Mouse (Mus musculus) hindbrain, embryonic 10.5 days (tissue): Measurements from ENCODE around the gene Stk39. TPM values are rescaled to one million over a fixed set of nuclear protein-coding genes. Genes with fewer than 3 reads are reported as not detected.
A peak's percentile ranks its signal among the peaks of the same experiment; 100 is the strongest.

ENCODE experiments used
- DNase-seq: peaks from one replicate; pipeline ENCODE4 v3.0.0-alpha.2; 2017; ENCODE audit warnings: low spot score
- H3K27ac ChIP-seq: fragments of 300-500 bp; sonication (generic); 2 replicates; pipeline ENCODE4 v1.5.1; 2016; ENCODE audit warnings: mild to moderate bottlenecking, moderate library complexity
- H3K27me3 ChIP-seq: fragments of 300-500 bp; sonication (generic); 2 replicates; pipeline ENCODE4 v1.6.1; 2016; ENCODE audit warnings: mild to moderate bottlenecking; ENCODE audit not compliant: poor library complexity, insufficient read depth, severe bottlenecking
- H3K36me3 ChIP-seq: fragments of 300-500 bp; sonication (generic); 2 replicates; pipeline ENCODE4 v1.6.1; 2016; ENCODE audit warnings: mild to moderate bottlenecking, moderate library complexity
- H3K4me1 ChIP-seq: fragments of 300-500 bp; sonication (generic); replicated peaks from 2 replicates; pipeline ENCODE4 v1.6.1; 2016; ENCODE audit warnings: mild to moderate bottlenecking
- H3K4me3 ChIP-seq: fragments of 300-500 bp; sonication (generic); 2 replicates; pipeline ENCODE4 v1.5.1; 2016; ENCODE audit warnings: mild to moderate bottlenecking, moderate library complexity
- H3K9me3 ChIP-seq: fragments of 300-500 bp; sonication (generic); 2 replicates; pipeline ENCODE4 v1.6.1; 2016; ENCODE audit warnings: mild to moderate bottlenecking, moderate library complexity
- WGBS: fragments of 180-500 bp; shearing (Covaris S2); methylation state at CpG from one replicate; pipeline ENCODE4 v1.1.7; 2016; 5-methylcytosine and 5-hydroxymethylcytosine counted together
- polyA plus RNA-seq: library from polyadenylated mRNA; unstranded; fragments of >200 nt; fragmentation: Nextera tagmentation; extraction: Ambion mirVana; gene quantifications from 2 replicates; pipeline ENCODE4 v1.2.1, GENCODE M21; 2016

Gene Stk39
- polyA plus RNA-seq, 1 experiment from 2014 or later: 37.3 TPM

DNA sequence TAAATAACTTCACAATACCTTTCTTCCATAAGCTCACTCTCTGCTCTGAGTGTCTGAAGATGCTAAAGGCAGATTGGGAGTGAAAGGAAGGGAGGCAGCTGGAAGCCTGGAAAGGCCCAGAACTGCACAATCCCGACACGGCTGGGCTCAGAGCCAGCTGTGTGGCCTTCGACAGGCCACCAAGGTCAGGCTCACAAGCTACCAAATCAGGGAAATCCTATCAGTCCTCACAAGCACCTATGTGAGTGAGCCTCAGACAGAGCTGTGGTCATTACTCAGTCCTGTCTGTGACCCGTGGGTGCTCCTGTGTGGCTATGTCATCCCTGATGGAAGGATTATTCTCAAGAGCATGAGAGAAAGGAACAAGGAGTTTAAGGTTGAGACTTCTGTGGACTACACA lies 19.7 kb downstream of the Stk39 start:
- 95% methylated on average over 4 of the region's 4 CpGs for WGBS
- Histone ChIP-seq H3K9me3 (no peaks in the 10 kb centered on the region), H3K27ac (no peak overlapping the region), H3K4me3 (no peak overlapping the region), H3K27me3 (no peaks in the 10 kb centered on the region), H3K36me3 (peaks cover 12% of the 10 kb centered on the region), H3K4me1 (peaks cover 5% of the 10 kb centered on the region; the same call in 1 of the 2 replicates)
- DNase-seq: no peak

GRCm38 (mm10) chr2:68448035-68448434 lies 24.0 kb downstream of the Stk39 start:
- WGBS: 95% methylated on average over 10 of the region's 10 CpGs

GRCm38 (mm10) chr2:68443141-68443540 lies 28.9 kb downstream of the Stk39 start:
- H3K4me1 ChIP-seq: peaks cover 27% of the 10 kb centered on the region
- no peak overlapping the region; the same call in 1 of the 2 replicates for H3K27ac ChIP-seq
- no peak overlapping the region for H3K4me3 ChIP-seq
- peaks cover 26% of the 10 kb centered on the region for H3K36me3 ChIP-seq
- DNase-seq: no peak
- H3K27me3 ChIP-seq: no peaks in the 10 kb centered on the region
- WGBS: 81% methylated on average over 6 of the region's 6 CpGs
- no peaks in the 10 kb centered on the region for H3K9me3 ChIP-seq

More at GRCm38 (mm10) chr2:68448035-68448434, 24.0 kb downstream of the Stk39 start:
- Histone ChIP-seq H3K9me3 (no peaks in the 10 kb centered on the region), H3K4me3 (no peak overlapping the region), H3K27ac (no peak overlapping the region), H3K27me3 (no peaks in the 10 kb centered on the region), H3K4me1 (peaks cover 19% of the 10 kb centered on the region), H3K36me3 (peaks cover 28% of the 10 kb centered on the region)
- no peak for DNase-seq

DNA sequence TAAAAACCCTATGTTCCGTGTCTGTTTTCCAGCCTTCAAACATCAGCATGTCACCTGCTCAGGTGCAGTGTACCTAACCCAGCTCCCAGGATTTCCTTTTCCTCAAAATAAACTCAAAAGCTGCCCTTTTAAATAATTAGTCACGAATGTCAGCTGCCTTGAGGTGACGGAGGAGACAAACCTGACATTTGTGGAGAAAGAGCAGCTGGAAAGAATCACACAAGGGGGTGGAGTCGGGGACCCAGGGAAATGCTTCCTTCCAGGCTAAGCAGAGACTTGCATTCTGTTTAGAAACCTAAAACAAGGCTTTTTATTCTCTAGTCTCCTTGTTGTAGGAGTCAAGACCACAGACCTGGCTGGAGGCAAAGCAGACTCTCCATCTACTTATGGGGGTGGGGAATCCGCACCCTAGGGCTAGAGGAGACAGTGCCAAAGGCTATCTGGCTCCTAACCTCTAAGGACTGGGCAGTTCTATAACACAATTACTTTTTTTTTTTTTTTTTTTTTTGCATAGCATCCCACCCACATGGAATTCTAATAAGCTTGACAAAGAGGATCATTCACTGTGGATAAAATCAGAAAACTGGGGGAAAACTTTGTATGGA lies 29.9 kb downstream of the Stk39 start:
- no peak overlapping the region for H3K27ac ChIP-seq
- no peak for DNase-seq
- H3K9me3 ChIP-seq: no peaks in the 10 kb centered on the region
- 59% methylated on average over 5 of the region's 5 CpGs for WGBS
- no peaks in the 10 kb centered on the region for H3K27me3 ChIP-seq
- peaks cover 27% of the 10 kb centered on the region for H3K4me1 ChIP-seq
- peaks cover 19% of the 10 kb centered on the region for H3K36me3 ChIP-seq
- H3K4me3 ChIP-seq: no peak overlapping the region

DNA sequence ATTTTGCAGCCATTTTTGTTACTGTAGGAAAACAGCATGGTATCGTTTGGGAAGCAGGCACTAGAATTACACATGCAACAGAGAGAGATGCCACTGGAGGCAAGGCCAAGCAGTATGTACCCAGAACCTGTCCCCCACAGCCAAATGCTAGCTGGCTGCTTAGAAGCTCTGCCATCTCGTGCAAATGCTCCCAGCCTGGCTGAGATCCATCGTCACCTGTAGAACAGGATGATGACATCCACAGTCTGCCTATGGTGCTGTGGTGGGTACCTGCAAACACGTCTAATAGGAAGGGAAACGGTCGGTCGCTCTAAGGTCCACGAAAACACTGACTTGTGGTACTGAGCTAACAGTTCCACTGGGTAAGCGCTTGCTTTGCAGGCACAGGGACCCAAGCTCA lies 32.5 kb downstream of the Stk39 start:
- no peaks in the 10 kb centered on the region for H3K27me3 ChIP-seq
- peaks cover 41% of the 10 kb centered on the region for H3K4me1 ChIP-seq
- H3K36me3 ChIP-seq: peaks cover 4% of the 10 kb centered on the region
- H3K4me3 ChIP-seq: no peak overlapping the region
- DNase-seq: no peak
- H3K9me3 ChIP-seq: no peaks in the 10 kb centered on the region
- no peak overlapping the region for H3K27ac ChIP-seq
- 92% methylated on average over 9 of the region's 9 CpGs for WGBS

DNA sequence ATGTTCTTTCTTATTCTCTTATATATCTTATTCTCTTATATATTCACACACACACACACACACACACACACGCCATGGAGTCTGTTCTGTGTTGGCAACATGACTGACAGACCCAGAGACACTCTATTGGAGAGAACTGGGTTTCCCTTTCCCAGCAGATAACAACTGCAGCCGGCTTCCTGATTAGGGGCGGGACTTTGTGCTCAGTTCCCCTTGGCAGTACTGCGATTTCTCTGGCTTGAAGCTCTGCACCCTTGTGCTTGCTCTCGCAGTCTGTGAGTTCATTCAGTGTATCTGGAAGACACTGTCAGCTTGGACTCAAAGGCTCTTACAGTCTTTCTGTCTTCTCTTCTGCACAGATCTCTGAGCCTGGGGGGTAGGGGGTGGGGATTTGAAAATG lies 34.1 kb downstream of the Stk39 start:
- no peak overlapping the region for H3K4me3 ChIP-seq
- no peak for DNase-seq
- H3K36me3 ChIP-seq: peaks cover 4% of the 10 kb centered on the region
- no peaks in the 10 kb centered on the region for H3K9me3 ChIP-seq
- WGBS: 78% methylated on average over 5 of the region's 5 CpGs
- H3K27ac ChIP-seq: no peak overlapping the region
- no peaks in the 10 kb centered on the region for H3K27me3 ChIP-seq
- peaks cover 44% of the 10 kb centered on the region for H3K4me1 ChIP-seq

DNA sequence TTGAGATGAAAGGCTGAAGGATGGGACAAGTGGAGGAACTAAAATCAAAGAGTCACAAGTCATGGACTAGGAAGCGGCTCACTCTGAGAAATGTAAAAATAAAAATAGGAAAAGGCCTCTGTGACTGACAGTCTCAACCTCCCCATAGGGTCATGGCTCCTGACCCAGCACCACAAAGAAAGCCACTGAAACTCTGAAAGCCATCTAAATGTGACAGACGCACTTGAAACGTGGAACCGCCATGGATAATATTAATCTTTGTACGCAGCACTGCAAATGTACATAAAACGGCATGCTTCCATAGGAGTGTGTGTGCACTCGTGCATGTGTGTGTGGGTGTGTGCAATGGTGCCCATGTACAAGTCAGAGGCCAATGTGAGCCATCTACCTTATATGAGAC lies 34.9 kb downstream of the Stk39 start:
- H3K4me3 ChIP-seq: no peak overlapping the region
- DNase-seq: no peak
- no peaks in the 10 kb centered on the region for H3K27me3 ChIP-seq
- no peaks in the 10 kb centered on the region for H3K9me3 ChIP-seq
- no peak overlapping the region for H3K27ac ChIP-seq
- peaks cover 38% of the 10 kb centered on the region for H3K4me1 ChIP-seq
- peaks cover 4% of the 10 kb centered on the region for H3K36me3 ChIP-seq
- WGBS: 82% methylated on average over 7 of the region's 7 CpGs

DNA sequence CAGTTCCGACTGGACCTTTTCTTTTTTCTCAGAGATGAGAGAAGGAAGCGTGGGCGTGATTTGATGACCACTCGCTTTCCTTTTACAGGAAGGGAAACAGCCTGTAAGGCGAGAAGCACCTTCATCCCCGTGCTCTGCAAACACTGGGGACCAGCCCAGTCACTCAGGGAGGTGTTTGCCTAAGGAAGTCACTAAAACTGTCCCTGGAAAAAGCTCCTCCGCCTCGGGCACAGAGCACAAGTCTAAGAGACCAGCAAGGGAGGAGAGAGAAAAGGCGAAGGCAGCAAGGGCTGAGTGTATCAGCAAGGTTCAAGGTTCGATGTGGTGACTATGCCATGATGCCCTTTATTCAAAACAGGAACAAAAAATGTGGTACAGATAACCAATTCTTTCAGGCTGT lies 35.8 kb downstream of the Stk39 start:
- H3K9me3 ChIP-seq: no peaks in the 10 kb centered on the region
- H3K36me3 ChIP-seq: peaks cover 4% of the 10 kb centered on the region
- no peak overlapping the region for H3K4me3 ChIP-seq
- DNase-seq: no peak
- 53% methylated on average over 10 of the region's 10 CpGs for WGBS
- H3K27ac ChIP-seq: peak overlapping the region; percentile 35; the same call in 1 of the 2 replicates
- H3K4me1 ChIP-seq: peaks cover 34% of the 10 kb centered on the region
- H3K27me3 ChIP-seq: no peaks in the 10 kb centered on the region

DNA sequence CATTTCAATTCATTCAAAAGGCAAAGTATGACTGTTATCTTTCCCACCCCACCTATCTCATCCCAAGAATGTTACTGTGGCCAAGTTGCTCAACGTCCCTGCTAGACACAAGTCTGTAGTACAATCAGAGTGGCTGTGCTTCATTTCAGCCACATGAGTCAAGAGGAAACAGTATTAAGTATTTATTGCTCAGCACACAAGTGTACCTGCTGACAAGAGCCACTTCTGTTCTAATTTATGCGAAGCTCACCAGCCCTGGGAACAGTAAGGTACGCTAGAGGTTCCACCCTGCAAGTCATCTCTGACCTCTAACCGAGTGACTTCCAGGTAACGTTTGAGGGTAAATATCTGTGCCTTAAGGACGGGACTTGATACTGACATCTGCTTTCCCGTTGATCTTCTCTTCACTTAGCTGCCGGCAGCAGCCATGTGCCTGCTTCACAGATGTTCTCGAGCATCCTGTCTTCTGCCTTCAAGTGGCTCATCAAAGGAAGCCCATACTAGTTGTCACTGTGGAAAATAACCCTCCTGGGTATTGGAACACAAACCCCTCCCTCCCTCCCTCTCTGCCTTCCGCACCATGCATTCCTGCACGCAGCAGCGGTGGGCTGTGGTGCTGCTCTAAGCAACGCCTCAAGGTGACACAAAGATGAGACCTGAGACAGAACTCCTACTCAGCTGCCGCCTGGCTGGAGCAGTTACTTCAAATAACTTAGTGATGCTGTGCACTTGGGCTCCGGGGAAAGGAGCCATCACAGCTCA lies 36.4 kb downstream of the Stk39 start:
- no peak for DNase-seq
- Histone ChIP-seq H3K27ac (0 out of 2 replicates have a peak overlapping the region, but pooled peaks have one; percentile 35), H3K27me3 (no peaks in the 10 kb centered on the region), H3K9me3 (no peaks in the 10 kb centered on the region), H3K4me3 (no peak overlapping the region), H3K4me1 (peaks cover 34% of the 10 kb centered on the region), H3K36me3 (peaks cover 4% of the 10 kb centered on the region)
- WGBS: 40% methylated on average over 15 of the region's 15 CpGs

GRCm38 (mm10) chr2:68434997-68435396 lies 37.1 kb downstream of the Stk39 start:
- no peak for DNase-seq
- Histone ChIP-seq H3K4me1 (peaks cover 34% of the 10 kb centered on the region), H3K36me3 (peaks cover 4% of the 10 kb centered on the region), H3K27me3 (no peaks in the 10 kb centered on the region), H3K9me3 (no peaks in the 10 kb centered on the region), H3K27ac (no peak overlapping the region), H3K4me3 (no peak overlapping the region)
- WGBS: 35% methylated on average over 4 of the region's 4 CpGs

DNA sequence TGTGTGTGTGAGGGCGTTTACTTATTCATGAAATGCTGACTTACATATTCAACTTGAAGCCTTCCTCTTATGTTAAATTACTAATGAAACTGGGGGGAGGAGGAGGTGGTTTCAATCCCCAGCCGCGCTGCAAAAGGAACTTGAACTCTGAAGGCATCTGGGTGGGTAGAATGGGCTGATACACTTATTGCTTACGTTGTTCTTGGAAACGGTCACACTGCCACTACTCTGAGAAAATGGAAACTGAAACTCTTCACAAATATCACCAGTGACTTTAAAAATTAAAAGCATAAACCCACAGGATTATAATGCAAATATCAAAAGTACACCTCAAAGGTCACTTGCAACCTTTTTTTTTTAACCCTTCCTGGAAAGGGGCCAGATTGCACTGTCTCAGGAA lies 37.5 kb downstream of the Stk39 start:
- no peak for DNase-seq
- no peaks in the 10 kb centered on the region for H3K27me3 ChIP-seq
- H3K4me1 ChIP-seq: peaks cover 34% of the 10 kb centered on the region
- 61% methylated on average over 5 of the region's 5 CpGs for WGBS
- H3K9me3 ChIP-seq: no peaks in the 10 kb centered on the region
- no peak overlapping the region for H3K27ac ChIP-seq
- no peak overlapping the region for H3K4me3 ChIP-seq
- H3K36me3 ChIP-seq: peaks cover under 1% of the 10 kb centered on the region

GRCm38 (mm10) chr2:68433736-68434312 lies 38.2 kb downstream of the Stk39 start:
- no peaks in the 10 kb centered on the region for H3K9me3 ChIP-seq
- no peak overlapping the region for H3K27ac ChIP-seq
- no peaks in the 10 kb centered on the region for H3K27me3 ChIP-seq
- H3K4me3 ChIP-seq: no peak overlapping the region
- H3K36me3 ChIP-seq: no peaks in the 10 kb centered on the region; the same call in 1 of the 2 replicates
- WGBS: 89% methylated on average over 9 of the region's 9 CpGs
- no peak for DNase-seq
- H3K4me1 ChIP-seq: peaks cover 38% of the 10 kb centered on the region

- no peak for DNase-seq
- Histone ChIP-seq H3K27me3 (no peaks in the 10 kb centered on the region), H3K27ac (no peak overlapping the region), H3K36me3 (no peaks in the 10 kb centered on the region; the same call in 1 of the 2 replicates), H3K9me3 (no peaks in the 10 kb centered on the region), H3K4me1 (peaks cover 38% of the 10 kb centered on the region), H3K4me3 (no peak overlapping the region)
- 74% methylated on average over 4 of the region's 4 CpGs for WGBS
Observed at GRCm38 (mm10) chr2:68432834-68433233, 39.2 kb downstream of the Stk39 start.
